Mouse (Mus musculus): ENCODE measurements at regions not wholly inside any gene's neighbourhood (a gene's known extent, or its start where the extent isn't known, plus 50 kb on each side); places are given as distances from the start of the nearest gene placed in this dataset.

DNA sequence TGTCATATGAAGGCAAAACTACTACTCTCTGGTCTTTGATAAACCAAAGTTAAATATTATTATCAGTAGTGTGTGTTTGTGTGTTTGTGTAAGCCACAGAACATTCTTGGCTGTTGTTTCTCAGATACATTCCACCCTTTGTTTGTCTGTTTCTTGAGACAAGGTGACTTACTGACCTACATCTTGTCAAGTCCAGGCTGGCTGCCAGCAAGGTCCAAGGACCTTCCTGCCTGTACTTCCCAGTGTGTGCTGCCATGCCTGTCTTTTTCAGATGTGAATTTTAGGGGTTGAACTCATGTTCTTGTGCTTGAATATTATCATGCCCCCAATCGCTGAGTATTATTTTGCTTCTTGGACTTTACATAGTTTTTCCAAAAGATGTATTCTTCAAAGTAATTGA is 235.5 kb upstream of the Fermt1 start:
- H3K27me3 ChIP-seq (ENCODE audit: control insufficient read depth, insufficient read depth, low read length), result no peaks in the 10 kb centered on the region
- H3K4me1 ChIP-seq (ENCODE audit: control insufficient read depth, insufficient read depth, low read length), result no peaks in the 10 kb centered on the region
- H3K4me3 ChIP-seq (replicated peaks; ENCODE audit: low read depth, low read length), result no peak overlapping the region
- no peaks in the 10 kb centered on the region for H3K36me3 ChIP-seq (ENCODE audit: control insufficient read depth, insufficient read depth, low read length)
- H3K27ac ChIP-seq (replicated peaks; ENCODE audit: low read depth, low read length), result no peak overlapping the region
- DNase-seq (no peak), ATAC-seq (ENCODE audit: low FRiP score, low TSS enrichment) (no peak)
- H3K4me2 ChIP-seq (ENCODE audit: low read length), result no peak overlapping the region
- H3K9me3 ChIP-seq (ENCODE audit: control insufficient read depth, low read length), result no peaks in the 10 kb centered on the region
- H3K9ac ChIP-seq (replicated peaks; ENCODE audit: low read length), result no peak overlapping the region
- 94% methylated on average over 1 of the region's 1 CpGs for WGBS

DNA sequence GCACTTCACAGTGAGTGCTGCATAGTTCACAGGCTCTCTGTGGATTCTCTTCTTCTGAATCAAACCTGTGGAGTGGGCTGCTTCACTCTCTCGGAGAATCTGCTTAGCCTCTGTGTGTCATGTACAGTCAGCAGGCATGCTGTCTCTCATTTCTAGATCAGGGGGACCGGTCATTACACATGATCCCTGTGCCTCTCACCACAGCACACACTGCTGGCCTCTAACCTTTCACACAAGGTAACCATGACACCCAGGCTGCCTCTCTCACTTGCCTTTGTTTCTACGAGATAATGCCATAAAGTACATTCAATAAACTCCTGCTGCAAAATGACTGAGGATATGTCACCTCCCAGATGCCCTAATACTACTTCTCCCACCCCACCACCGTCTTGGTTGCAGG is 237.2 kb upstream of the Fermt1 start:
- no peak for ATAC-seq (ENCODE audit: low FRiP score, low TSS enrichment)

DNA sequence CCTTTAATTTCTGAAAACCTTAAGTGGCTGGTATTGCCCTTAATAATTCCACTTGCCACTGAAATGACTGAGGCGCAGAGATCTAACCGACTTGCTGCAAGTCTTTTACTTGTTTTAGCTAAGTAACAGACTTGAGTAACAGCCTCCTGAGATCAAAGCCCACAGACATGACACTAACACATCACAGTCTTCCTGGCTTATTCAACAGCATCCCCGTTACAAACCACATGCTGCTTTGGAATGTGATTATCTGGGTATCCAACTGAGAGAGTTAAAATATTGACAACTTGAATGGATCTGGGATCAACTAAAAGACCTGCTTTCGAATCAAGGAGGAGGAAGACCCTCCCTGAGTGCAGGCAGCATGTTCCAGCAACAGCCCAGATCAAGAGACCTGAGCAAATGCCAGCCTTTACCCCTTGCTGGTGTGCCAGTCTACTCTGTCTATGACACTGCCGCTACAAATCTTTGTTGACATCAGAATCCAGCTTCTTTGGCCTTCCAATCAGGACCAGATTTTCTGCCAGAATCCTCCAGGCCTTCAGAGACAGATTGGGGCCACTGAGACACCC is 258.7 kb upstream of the Fermt1 start:
- no peak overlapping the region for H3K4me2 ChIP-seq (ENCODE audit: low read length)
- ATAC-seq (ENCODE audit: low FRiP score, low TSS enrichment) (no peak), DNase-seq (peak; percentile 4)
- no peak overlapping the region for H3K27ac ChIP-seq (replicated peaks; ENCODE audit: low read depth, low read length)
- H3K4me1 ChIP-seq (ENCODE audit: control insufficient read depth, insufficient read depth, low read length), result no peaks in the 10 kb centered on the region
- WGBS, result 19% methylated on average over 5 of the region's 5 CpGs
- H3K27me3 ChIP-seq (ENCODE audit: control insufficient read depth, insufficient read depth, low read length), result no peaks in the 10 kb centered on the region
- no peaks in the 10 kb centered on the region for H3K9me3 ChIP-seq (ENCODE audit: control insufficient read depth, low read length)
- no peak overlapping the region for H3K9ac ChIP-seq (replicated peaks; ENCODE audit: low read length)
- no peaks in the 10 kb centered on the region for H3K36me3 ChIP-seq (ENCODE audit: control insufficient read depth, insufficient read depth, low read length)
- H3K4me3 ChIP-seq (replicated peaks; ENCODE audit: low read depth, low read length), result no peak overlapping the region

More for the DNA sequence above, 237.2 kb upstream of the Fermt1 start:
- Histone ChIP-seq H3K9ac (replicated peaks; ENCODE audit: low read length) (no peak overlapping the region), H3K36me3 (ENCODE audit: control insufficient read depth, insufficient read depth, low read length) (no peaks in the 10 kb centered on the region), H3K27ac (replicated peaks; ENCODE audit: low read depth, low read length) (no peak overlapping the region), H3K4me2 (ENCODE audit: low read length) (no peak overlapping the region), H3K4me1 (ENCODE audit: control insufficient read depth, insufficient read depth, low read length) (no peaks in the 10 kb centered on the region), H3K4me3 (replicated peaks; ENCODE audit: low read depth, low read length) (no peak overlapping the region), H3K27me3 (ENCODE audit: control insufficient read depth, insufficient read depth, low read length) (no peaks in the 10 kb centered on the region), H3K9me3 (ENCODE audit: control insufficient read depth, low read length) (no peaks in the 10 kb centered on the region)
- no peak for DNase-seq
- 69% methylated on average over 4 of the region's 4 CpGs for WGBS

DNA sequence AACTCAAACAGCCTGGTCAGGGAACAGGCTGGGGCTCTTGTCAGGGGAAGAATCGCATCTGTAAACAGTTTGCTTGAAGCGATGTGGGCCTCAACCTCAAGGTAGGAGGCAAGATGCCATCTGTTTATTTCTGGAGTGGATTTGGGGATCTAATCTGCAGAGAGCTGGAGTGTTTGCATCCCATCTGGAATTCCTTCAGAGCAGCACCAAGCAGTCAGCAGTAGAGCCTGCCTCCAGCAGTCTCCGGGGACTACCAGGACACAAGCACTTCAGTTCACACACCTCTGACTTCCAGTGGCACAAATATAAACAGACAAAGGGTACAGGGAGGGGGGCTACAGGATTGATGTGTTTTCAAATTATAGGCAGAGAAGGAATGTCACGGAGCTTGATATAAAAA is 262.8 kb upstream of the Fermt1 start:
- 90% methylated on average over 4 of the region's 4 CpGs for WGBS
- no peak overlapping the region for H3K9ac ChIP-seq (replicated peaks; ENCODE audit: low read length)
- ATAC-seq (ENCODE audit: low FRiP score, low TSS enrichment) (no peak), DNase-seq (no peak)
- H3K4me2 ChIP-seq (ENCODE audit: low read length), result no peak overlapping the region
- no peaks in the 10 kb centered on the region for H3K27me3 ChIP-seq (ENCODE audit: control insufficient read depth, insufficient read depth, low read length)
- no peak overlapping the region for H3K4me3 ChIP-seq (replicated peaks; ENCODE audit: low read depth, low read length)
- H3K27ac ChIP-seq (replicated peaks; ENCODE audit: low read depth, low read length), result no peak overlapping the region
- H3K9me3 ChIP-seq (ENCODE audit: control insufficient read depth, low read length), result no peaks in the 10 kb centered on the region
- H3K4me1 ChIP-seq (ENCODE audit: control insufficient read depth, insufficient read depth, low read length), result no peaks in the 10 kb centered on the region
- H3K36me3 ChIP-seq (ENCODE audit: control insufficient read depth, insufficient read depth, low read length), result no peaks in the 10 kb centered on the region

DNA sequence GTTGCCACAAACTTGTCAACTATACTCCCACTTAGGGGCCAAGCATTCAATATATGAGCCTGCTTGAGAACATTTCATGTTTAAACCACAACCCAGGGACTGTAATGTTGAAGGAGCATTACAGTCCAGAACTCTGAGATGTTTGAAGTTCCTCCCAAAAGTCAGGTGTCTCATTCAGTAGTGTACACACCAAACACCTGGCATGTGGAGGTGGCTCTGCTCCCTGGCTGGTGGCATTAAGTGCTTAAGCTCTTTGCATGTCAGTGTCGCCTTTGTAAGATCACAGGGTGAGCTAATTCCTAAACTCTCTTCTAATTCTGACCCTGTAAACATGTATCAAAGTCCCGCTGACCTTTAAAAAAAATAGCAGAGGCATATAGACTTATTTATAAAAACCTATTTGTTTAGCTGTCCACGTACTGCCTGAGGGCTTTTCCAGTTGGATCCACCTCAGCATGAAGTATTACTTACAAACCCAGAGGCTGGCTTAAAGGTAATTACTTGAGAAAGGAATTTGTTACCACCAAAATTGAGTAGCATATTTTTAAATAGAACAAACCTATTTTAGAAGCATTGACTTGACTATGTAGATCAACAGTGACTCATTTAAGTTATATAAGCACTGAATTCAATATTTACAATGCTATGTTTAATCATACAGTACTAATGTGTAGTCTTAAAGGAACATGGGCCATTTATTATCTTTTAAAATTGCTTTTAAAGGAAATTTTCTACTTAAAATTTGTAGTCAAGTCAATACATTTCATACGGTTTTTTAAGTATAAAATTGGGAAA is 276.3 kb upstream of the Fermt1 start:
- no peak overlapping the region for H3K4me3 ChIP-seq (replicated peaks; ENCODE audit: low read depth, low read length)
- 71% methylated on average over 4 of the region's 4 CpGs for WGBS
- no peaks in the 10 kb centered on the region for H3K27me3 ChIP-seq (ENCODE audit: control insufficient read depth, insufficient read depth, low read length)
- H3K4me2 ChIP-seq (ENCODE audit: low read length), result no peak overlapping the region
- ATAC-seq (ENCODE audit: low FRiP score, low TSS enrichment) (no peak), DNase-seq (no peak)
- H3K36me3 ChIP-seq (ENCODE audit: control insufficient read depth, insufficient read depth, low read length), result no peaks in the 10 kb centered on the region
- no peaks in the 10 kb centered on the region for H3K9me3 ChIP-seq (ENCODE audit: control insufficient read depth, low read length)
- H3K27ac ChIP-seq (replicated peaks; ENCODE audit: low read depth, low read length), result no peak overlapping the region
- H3K9ac ChIP-seq (replicated peaks; ENCODE audit: low read length), result no peak overlapping the region
- no peaks in the 10 kb centered on the region for H3K4me1 ChIP-seq (ENCODE audit: control insufficient read depth, insufficient read depth, low read length)

DNA sequence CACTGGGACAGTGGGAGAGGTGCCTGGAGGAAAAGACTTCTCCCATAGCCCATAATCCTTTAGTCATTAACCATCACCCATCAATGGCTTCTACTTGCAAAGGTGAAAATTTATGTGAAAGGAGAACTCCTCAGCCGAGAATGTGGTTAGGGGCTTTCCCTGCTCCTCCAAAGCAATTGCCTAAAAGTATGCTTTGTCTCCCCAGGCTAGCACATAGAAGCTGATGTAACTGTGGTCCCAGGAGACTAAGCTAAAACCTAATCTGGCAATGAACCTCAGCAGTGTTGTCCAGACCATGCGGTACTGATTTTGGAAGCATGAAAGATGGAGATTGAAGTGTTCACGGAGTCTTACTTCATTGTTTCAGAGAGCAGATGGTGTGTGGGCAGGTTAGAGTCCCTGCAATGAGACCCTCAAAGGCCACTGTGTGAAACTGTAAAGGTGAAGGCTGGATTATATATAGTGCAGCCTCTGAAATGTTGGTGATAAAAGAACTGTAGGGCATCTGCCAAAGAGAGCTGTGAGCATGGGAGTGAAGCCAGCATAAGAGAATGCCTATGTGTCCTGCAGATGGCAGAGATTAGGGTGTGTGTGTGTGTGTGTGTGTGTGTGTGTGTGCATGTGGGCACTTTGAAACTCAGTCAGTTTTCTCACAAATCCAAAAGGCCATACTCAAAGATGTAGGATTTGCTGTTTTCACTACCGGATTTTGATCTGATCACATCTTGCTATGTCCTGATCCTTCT is 289.6 kb upstream of the Fermt1 start:
- Histone ChIP-seq H3K9ac (replicated peaks; ENCODE audit: low read length) (no peak overlapping the region), H3K27ac (replicated peaks; ENCODE audit: low read depth, low read length) (no peak overlapping the region), H3K9me3 (ENCODE audit: control insufficient read depth, low read length) (no peaks in the 10 kb centered on the region), H3K4me1 (ENCODE audit: control insufficient read depth, insufficient read depth, low read length) (no peaks in the 10 kb centered on the region), H3K4me3 (replicated peaks; ENCODE audit: low read depth, low read length) (no peak overlapping the region), H3K27me3 (ENCODE audit: control insufficient read depth, insufficient read depth, low read length) (no peaks in the 10 kb centered on the region), H3K4me2 (ENCODE audit: low read length) (no peak overlapping the region), H3K36me3 (ENCODE audit: control insufficient read depth, insufficient read depth, low read length) (no peaks in the 10 kb centered on the region)
- DNase-seq (no peak), ATAC-seq (ENCODE audit: low FRiP score, low TSS enrichment) (no peak)
- 85% methylated on average over 4 of the region's 4 CpGs for WGBS

DNA sequence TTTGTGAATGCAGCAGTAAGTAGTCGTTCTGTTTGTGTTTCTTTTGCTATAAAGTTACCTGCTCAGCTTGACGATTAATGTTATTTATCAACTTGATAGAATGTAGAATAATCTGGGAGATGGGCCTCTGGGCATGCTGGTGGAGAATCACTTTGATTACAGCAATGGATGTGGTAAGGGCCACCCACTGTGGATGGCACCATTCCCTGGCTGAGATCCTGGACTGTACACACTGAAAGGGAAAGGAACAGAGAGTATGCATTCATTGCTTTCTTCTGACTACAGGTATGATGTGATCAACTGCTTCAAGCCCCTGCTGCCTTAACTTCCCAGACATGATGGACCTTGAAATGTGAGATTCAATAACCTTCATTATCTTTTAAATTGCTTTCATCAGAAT is 299.8 kb upstream of the Bmp2 start:
- H3K9me3 ChIP-seq (ENCODE audit: control insufficient read depth, low read length), result no peaks in the 10 kb centered on the region
- DNase-seq, result no peak
- H3K36me3 ChIP-seq (ENCODE audit: control insufficient read depth, insufficient read depth, low read length), result no peaks in the 10 kb centered on the region
- WGBS, result 92% methylated on average over 2 of the region's 2 CpGs
- no peak overlapping the region for H3K27ac ChIP-seq (replicated peaks; ENCODE audit: low read depth, low read length)
- no peaks in the 10 kb centered on the region for H3K27me3 ChIP-seq (ENCODE audit: control insufficient read depth, insufficient read depth, low read length)
- H3K4me3 ChIP-seq (replicated peaks; ENCODE audit: low read depth, low read length), result no peak overlapping the region
- H3K4me1 ChIP-seq (ENCODE audit: control insufficient read depth, insufficient read depth, low read length), result no peaks in the 10 kb centered on the region
- no peak overlapping the region for H3K4me2 ChIP-seq (ENCODE audit: low read length)
- no peak for ATAC-seq (ENCODE audit: low FRiP score, low TSS enrichment)
- no peak overlapping the region for H3K9ac ChIP-seq (replicated peaks; ENCODE audit: low read length)

DNA sequence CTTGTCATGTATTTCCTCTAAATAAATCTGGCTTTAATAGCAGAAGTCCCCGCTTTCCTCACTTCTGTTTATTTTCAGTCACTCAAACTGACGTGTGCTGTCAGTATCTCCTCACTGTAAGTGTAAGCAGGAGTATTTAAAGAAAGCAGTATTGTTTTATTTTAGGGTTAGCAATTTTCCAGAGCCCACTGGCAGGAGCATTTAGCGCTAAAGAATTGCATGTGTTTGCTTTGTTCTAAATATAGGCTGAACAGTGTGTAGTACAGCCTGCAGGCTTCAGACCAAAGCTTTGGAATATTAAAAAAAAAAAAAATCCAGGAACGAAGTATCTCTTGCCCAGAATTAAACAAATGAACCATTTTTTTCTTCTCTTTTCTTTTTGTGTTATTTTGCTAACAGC is 277.5 kb upstream of the Bmp2 start:
- H3K4me1 ChIP-seq (ENCODE audit: control insufficient read depth, insufficient read depth, low read length), result no peaks in the 10 kb centered on the region
- DNase-seq (no peak), ATAC-seq (ENCODE audit: low FRiP score, low TSS enrichment) (no peak)
- no peak overlapping the region for H3K27ac ChIP-seq (replicated peaks; ENCODE audit: low read depth, low read length)
- H3K27me3 ChIP-seq (ENCODE audit: control insufficient read depth, insufficient read depth, low read length), result no peaks in the 10 kb centered on the region
- H3K9me3 ChIP-seq (ENCODE audit: control insufficient read depth, low read length), result no peaks in the 10 kb centered on the region
- H3K9ac ChIP-seq (replicated peaks; ENCODE audit: low read length), result no peak overlapping the region
- no peaks in the 10 kb centered on the region for H3K36me3 ChIP-seq (ENCODE audit: control insufficient read depth, insufficient read depth, low read length)
- 74% methylated on average over 4 of the region's 4 CpGs for WGBS
- H3K4me2 ChIP-seq (ENCODE audit: low read length), result no peak overlapping the region
- H3K4me3 ChIP-seq (replicated peaks; ENCODE audit: low read depth, low read length), result no peak overlapping the region

DNA sequence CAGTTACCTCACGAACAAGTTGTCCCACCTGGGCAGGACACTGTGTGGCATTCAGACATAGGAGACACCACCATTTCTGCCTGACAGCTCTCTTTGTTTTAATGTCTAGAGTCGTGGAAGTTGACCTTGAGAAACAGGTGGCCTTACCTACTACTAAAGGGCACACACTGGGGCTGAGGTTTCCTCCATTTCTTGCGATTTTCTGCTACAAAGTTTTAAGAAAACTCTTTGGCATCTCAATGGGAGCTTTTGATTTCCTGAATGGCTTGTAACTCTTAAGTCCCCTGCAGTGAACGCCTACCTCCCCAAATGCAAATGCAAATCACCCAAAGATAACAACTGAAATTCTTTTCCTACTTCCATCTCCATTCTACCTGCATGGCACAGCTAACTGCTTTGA is 273.4 kb upstream of the Bmp2 start:
- H3K9me3 ChIP-seq (ENCODE audit: control insufficient read depth, low read length), result no peaks in the 10 kb centered on the region
- H3K27ac ChIP-seq (replicated peaks; ENCODE audit: low read depth, low read length), result no peak overlapping the region
- ATAC-seq (ENCODE audit: low FRiP score, low TSS enrichment), result no peak
- DNase-seq, result no peak
- no peaks in the 10 kb centered on the region for H3K4me1 ChIP-seq (ENCODE audit: control insufficient read depth, insufficient read depth, low read length)
- H3K36me3 ChIP-seq (ENCODE audit: control insufficient read depth, insufficient read depth, low read length), result no peaks in the 10 kb centered on the region
- no peak overlapping the region for H3K4me2 ChIP-seq (ENCODE audit: low read length)
- no peaks in the 10 kb centered on the region for H3K27me3 ChIP-seq (ENCODE audit: control insufficient read depth, insufficient read depth, low read length)
- H3K9ac ChIP-seq (replicated peaks; ENCODE audit: low read length), result no peak overlapping the region
- 49% methylated on average over 4 of the region's 4 CpGs for WGBS
- no peak overlapping the region for H3K4me3 ChIP-seq (replicated peaks; ENCODE audit: low read depth, low read length)
